Mouse (Mus musculus) 416B (cell line): Measurements from ENCODE around the gene Abcc1.

Experiments
- DNase-seq: peaks from one replicate; pipeline ENCODE4 v3.0.0; 2011; ENCODE audit warnings: low read depth

The Abcc1 gene

DNA sequence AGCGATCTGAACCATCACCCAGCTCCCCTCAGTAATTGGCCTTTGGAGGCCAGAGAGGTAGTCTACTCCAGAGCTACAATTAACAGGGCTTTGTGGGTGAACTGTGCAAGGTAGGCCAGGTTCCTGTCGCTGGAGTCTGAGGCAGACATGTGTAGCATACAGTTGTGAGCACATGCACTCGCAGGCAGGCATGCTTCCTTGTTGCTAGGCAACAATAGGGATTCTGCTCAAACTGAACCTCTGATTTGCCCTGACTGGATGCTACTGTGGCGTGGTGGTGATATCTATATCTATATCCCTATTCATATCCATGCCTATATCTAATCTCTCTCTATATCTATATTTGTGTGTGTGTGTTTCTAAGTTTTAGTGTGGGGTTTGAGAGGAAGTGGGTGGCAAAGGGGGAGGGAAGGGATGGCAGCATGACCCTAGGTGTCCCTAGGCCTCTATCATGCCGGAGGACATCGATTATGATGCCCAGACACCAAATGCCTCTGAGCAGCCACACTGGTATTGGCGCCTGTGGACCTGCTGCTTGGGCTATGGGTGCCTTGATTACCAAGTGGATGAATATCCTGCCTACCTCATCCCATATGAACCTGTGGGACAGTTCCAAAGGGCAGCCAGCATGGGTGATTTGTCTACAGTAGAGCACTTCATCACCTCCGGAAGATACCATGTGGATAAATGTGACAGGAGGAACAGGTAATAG, 140.4 kb downstream of the Abcc1 start:
- DNase-seq, result no peak

- no peak for DNase-seq
Measured at GRCm38 (mm10) chr16:14506461-14506860, 145.1 kb downstream of the Abcc1 start.
